Mouse (Mus musculus) kidney, embryonic 16.5 days (tissue): ENCODE results near the gene Aff3. TPM values are rescaled to one million over a fixed set of nuclear protein-coding genes. Genes with fewer than 3 reads are reported as not detected.
A peak's percentile ranks its signal among the peaks of the same experiment; 100 is the strongest.

ENCODE experiments used
- ATAC-seq: fragments of 200-750 bp; cut with Nextera tagmentation; 2 replicates; pipeline ENCODE4 v1.8.0; 2017; ENCODE audit warnings: moderate TSS enrichment; ENCODE audit not compliant: low FRiP score, low TSS enrichment
- H3K27ac ChIP-seq: fragments of 300-500 bp; sonication (generic); 2 replicates; pipeline ENCODE4 v1.5.1; 2014; ENCODE audit warnings: low read length
- H3K27me3 ChIP-seq: fragments of 300-500 bp; sonication (generic); 2 replicates; pipeline ENCODE4 v1.6.1; 2014; ENCODE audit warnings: low read length, control low read depth, mixed read lengths; ENCODE audit not compliant: insufficient read depth
- H3K36me3 ChIP-seq: fragments of 300-500 bp; sonication (generic); 2 replicates; pipeline ENCODE4 v1.6.1; 2014; ENCODE audit warnings: low read length, control low read depth, mixed read lengths; ENCODE audit not compliant: insufficient read depth
- H3K4me1 ChIP-seq: fragments of 300-500 bp; sonication (generic); 2 replicates; pipeline ENCODE4 v1.6.1; 2014; ENCODE audit warnings: low read length, control low read depth, mixed read lengths; ENCODE audit not compliant: insufficient read depth
- H3K4me2 ChIP-seq: fragments of 300-500 bp; sonication (generic); replicated peaks from 2 replicates; pipeline ENCODE4 v1.6.1; 2014; ENCODE audit warnings: low read depth, low read length
- H3K4me3 ChIP-seq: fragments of 300-500 bp; sonication (generic); 2 replicates; pipeline ENCODE4 v1.5.1; 2014; ENCODE audit warnings: mild to moderate bottlenecking, low read length
- H3K9ac ChIP-seq: fragments of 300-500 bp; sonication (generic); replicated peaks from 2 replicates; pipeline ENCODE4 v1.6.1; 2014; ENCODE audit warnings: low read length
- H3K9me3 ChIP-seq: fragments of 300-500 bp; sonication (generic); 2 replicates; pipeline ENCODE4 v1.6.1; 2016; ENCODE audit warnings: low read length, control low read depth
- WGBS: fragments of 180-500 bp; shearing (Covaris S2); extraction: QIAGEN DNeasy Blood & Tissue Kit; methylation state at CpG from one replicate; pipeline ENCODE4 v1.1.7; 2014; 5-methylcytosine and 5-hydroxymethylcytosine counted together
- polyA plus RNA-seq: library from polyadenylated mRNA; unstranded; fragments of >200 nt; fragmentation: Nextera tagmentation; extraction: Ambion mirVana; gene quantifications from 2 replicates; pipeline ENCODE4 v1.2.1, GENCODE M21; 2015

The Aff3 gene
- polyA plus RNA-seq, 1 experiment from 2014 or later = 4.0 TPM

DNA sequence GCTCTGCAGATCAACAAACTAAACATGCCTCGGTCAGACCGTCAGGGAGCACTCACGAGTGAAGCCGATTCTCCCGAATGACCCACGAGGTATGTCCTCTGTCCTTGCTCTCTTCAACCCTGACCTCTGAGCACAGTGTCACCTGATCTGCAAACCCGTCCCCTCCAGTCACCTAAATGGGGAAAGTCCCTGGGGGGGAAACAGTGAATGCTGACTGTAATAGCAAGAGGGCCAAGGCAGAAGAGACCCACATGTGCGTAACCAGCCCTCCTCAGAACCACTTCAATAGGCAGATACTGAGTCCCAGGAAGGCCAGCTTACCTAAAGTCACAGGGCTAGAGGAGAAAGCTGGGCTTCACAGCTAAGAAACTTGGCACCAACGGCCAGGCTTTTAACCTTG lies 82.4 kb downstream of the Aff3 start:
- Histone ChIP-seq H3K36me3 (0 out of 2 replicates have a peak, but pooled peaks cover 2% of the 10 kb centered on the region), H3K4me2 (no peak overlapping the region), H3K4me3 (no peak overlapping the region), H3K4me1 (no peaks in the 10 kb centered on the region), H3K9ac (no peak overlapping the region), H3K27ac (no peak overlapping the region), H3K9me3 (no peaks in the 10 kb centered on the region), H3K27me3 (no peaks in the 10 kb centered on the region)
- 70% methylated on average over 9 of the region's 9 CpGs for WGBS
- no peak for ATAC-seq

DNA sequence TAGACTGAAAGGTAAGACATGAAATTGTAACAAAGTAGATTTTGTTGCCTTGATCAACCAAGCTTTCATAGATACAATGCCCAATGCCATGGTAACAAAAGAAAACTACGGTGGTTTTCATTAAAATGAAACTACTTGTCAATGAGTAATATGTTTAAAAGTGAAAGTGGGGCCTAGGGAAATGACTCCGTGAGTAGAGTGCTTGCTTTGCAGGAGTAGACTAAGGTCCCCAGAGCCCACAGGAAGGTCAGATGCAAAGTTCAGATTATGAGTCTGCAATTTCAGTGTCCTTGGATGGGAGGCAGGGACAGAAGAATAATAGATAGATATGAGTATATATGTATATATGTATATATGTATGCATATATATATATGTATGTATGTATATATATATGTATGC lies 84.2 kb downstream of the Aff3 start:
- no peak for ATAC-seq
- no peak overlapping the region for H3K9ac ChIP-seq
- no peaks in the 10 kb centered on the region for H3K4me1 ChIP-seq
- no peak overlapping the region for H3K27ac ChIP-seq
- 62% methylated on average over 2 of the region's 2 CpGs for WGBS
- no peak overlapping the region for H3K4me2 ChIP-seq
- no peak overlapping the region for H3K4me3 ChIP-seq
- no peaks in the 10 kb centered on the region for H3K9me3 ChIP-seq
- no peaks in the 10 kb centered on the region for H3K27me3 ChIP-seq
- H3K36me3 ChIP-seq = no peaks in the 10 kb centered on the region

DNA sequence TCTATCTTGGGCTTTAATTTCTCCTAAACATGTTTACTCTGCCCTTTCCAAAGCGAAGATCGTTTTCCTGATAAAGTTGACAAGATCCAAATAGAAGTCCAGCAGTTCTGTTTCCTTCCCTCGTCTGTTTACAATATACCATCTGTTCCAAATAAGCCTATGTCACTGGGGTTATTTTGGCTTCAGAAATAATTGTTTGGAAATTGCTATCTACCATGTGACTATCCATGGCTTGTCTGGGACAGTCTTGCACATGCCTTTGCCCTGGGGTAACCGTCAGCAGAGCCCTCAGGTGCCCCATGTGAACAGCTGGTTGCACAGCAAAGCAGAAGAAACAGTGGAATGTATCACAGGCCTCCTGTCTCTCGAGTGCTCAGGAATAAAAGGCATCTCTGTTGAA lies 86.4 kb downstream of the Aff3 start:
- ATAC-seq = no peak
- no peak overlapping the region for H3K4me2 ChIP-seq
- WGBS = 66% methylated on average over 5 of the region's 5 CpGs
- no peaks in the 10 kb centered on the region for H3K27me3 ChIP-seq
- H3K9me3 ChIP-seq = no peaks in the 10 kb centered on the region
- no peaks in the 10 kb centered on the region for H3K4me1 ChIP-seq
- H3K4me3 ChIP-seq = no peak overlapping the region
- no peak overlapping the region for H3K9ac ChIP-seq
- H3K27ac ChIP-seq = no peak overlapping the region
- no peaks in the 10 kb centered on the region for H3K36me3 ChIP-seq

DNA sequence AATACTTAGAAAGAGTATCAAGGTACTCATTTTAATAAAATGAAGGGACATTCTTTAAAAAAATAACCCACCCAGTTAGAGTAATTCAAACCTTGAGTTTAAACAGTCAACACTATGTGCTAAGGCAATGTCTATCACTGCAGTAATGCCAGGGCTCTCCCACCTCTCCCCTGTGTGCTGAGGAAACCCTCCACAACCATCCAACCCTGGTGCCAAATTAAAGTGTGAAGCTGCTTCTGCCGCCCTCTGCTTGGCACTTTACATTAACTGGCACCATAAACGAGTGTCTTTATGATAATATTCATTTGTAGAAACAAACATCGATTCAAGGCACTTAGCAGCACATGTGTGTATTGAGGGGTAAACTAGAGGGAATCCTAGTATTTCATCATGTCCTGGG lies 97.0 kb downstream of the Aff3 start:
- H3K4me1 ChIP-seq = peaks cover 36% of the 10 kb centered on the region
- 74% methylated on average over 3 of the region's 3 CpGs for WGBS
- no peaks in the 10 kb centered on the region for H3K9me3 ChIP-seq
- H3K36me3 ChIP-seq = no peaks in the 10 kb centered on the region
- H3K27me3 ChIP-seq = no peaks in the 10 kb centered on the region
- H3K4me2 ChIP-seq = no peak overlapping the region
- ATAC-seq = no peak
- H3K27ac ChIP-seq = no peak overlapping the region
- H3K9ac ChIP-seq = no peak overlapping the region
- no peak overlapping the region for H3K4me3 ChIP-seq

DNA sequence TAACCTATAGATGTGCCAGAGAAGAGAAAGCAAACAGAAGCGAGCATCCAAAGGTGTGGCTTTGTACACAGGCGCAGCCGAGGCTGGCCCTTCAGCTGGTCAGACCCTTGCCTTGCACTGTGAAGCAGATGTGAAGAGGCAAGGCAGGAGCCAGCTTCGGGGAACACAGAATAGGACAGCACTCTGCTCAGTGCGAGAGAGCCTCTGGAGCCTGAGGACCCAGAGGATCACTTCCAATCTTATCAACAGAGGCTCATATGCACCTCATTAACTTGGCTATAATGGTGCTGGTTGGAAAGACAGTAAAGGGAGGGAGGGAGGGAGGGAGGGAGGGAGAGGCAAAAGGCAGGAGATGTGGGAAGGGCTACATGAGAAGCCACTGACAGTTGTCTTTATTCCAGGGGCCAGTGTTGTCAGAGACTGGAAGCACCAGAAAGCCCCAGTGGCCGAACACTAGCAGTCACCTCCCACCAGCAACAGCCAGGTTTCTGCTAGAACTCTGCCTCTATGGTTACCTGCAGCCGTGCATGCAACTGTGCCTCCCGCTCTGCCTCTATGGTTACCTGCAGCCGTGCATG lies 98.6 kb downstream of the Aff3 start:
- Histone ChIP-seq H3K4me1 (peaks cover 32% of the 10 kb centered on the region), H3K4me2 (peak overlapping the region; percentile 19), H3K4me3 (no peak overlapping the region), H3K27ac (no peak overlapping the region), H3K36me3 (no peaks in the 10 kb centered on the region), H3K9ac (no peak overlapping the region), H3K9me3 (no peaks in the 10 kb centered on the region), H3K27me3 (no peaks in the 10 kb centered on the region)
- ATAC-seq = no peak
- 39% methylated on average over 9 of the region's 9 CpGs for WGBS

DNA sequence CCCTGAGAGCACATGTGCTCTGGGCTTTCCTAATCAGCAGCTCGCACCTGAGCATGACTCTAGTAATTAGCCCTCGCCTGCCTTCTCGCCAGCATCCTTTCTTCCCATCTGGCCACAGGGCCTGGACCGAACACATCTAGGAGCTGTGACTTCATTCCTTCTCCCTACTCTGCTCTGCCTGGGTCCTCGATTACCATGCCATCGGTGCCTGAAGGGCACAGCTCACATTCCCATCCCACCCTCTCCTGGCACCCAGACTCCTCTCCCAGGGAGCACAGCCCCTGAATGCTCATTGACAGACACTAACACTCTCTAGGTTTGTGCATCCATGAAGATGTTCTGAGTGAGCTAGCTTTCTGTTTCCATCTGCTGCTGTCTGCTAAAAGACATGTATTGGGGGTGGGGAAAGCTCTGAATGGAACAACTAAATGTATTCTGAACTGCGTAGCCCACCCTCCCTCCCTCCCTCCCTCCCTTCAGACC lies 99.4 kb downstream of the Aff3 start:
- H3K36me3 ChIP-seq = no peaks in the 10 kb centered on the region
- H3K4me3 ChIP-seq = no peak overlapping the region
- ATAC-seq = no peak
- WGBS = 51% methylated on average over 7 of the region's 7 CpGs
- no peak overlapping the region for H3K4me2 ChIP-seq
- H3K9ac ChIP-seq = no peak overlapping the region
- H3K27me3 ChIP-seq = no peaks in the 10 kb centered on the region
- H3K4me1 ChIP-seq = peaks cover 32% of the 10 kb centered on the region
- H3K9me3 ChIP-seq = no peaks in the 10 kb centered on the region
- no peak overlapping the region for H3K27ac ChIP-seq

DNA sequence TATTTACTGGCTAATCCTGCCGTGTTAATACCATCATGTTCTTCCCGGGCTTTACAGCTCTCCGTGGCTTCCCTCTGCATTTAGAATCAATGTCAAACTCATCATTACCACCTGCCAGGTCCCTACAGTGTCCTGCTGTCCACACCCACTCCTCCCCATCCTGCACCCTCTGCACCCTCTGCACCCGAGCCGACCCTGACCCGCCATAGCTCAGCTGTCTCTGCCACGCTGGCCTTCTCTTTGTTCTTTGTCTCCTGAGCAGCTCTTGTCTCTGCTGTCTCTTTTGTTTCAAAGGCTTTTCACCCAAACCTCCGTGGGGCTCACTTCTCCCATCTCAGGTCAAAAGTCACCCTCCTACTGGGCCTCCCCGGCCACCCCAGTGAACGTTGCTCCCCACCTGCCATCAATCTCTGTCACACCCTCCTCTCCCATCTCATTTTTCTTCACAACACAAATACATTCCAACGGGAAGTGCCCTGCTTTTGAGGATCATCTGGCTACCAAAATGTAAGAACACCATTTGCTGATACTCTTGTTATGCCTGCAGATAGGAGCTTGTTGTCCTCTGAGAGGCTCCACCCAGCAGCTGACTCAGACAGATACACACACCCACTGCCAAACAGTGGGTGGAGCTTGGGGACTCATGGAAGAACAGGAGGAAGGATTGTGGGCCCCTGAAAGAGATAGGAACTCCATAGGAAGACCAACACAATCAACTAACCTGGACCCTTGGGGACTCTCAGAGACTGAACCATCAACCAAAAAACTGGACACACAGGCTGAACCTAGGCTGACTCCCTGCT lies 102.2 kb downstream of the Aff3 start:
- Histone ChIP-seq H3K27me3 (no peaks in the 10 kb centered on the region), H3K9ac (no peak overlapping the region), H3K9me3 (no peaks in the 10 kb centered on the region), H3K4me3 (no peak overlapping the region), H3K4me1 (peaks cover 32% of the 10 kb centered on the region), H3K36me3 (no peaks in the 10 kb centered on the region), H3K4me2 (no peak overlapping the region), H3K27ac (0 out of 2 replicates have a peak overlapping the region, but pooled peaks have one; percentile 7)
- 0 out of 2 replicates have a peak, but pooled peaks have one; percentile 44 for ATAC-seq
- WGBS = 15% methylated on average over 11 of the region's 11 CpGs

DNA sequence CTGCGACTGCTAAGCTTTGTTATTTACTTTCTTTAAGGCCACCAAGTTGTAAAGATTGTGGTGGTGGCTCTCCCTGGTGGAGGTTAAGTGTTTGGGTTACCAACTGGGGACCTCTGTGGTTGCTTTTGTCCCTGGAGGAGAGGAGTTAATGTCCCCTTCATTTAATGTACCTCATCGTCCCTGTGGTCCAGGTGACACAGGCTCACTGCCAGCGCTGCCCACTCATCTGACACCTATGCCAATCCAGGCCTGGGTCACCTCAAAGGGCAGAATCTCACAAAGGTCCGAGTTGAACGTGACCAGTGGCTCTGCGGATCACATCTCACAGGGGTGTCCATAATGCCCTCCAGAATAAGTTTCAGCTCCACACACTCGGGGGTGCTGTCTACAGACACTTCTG lies 103.4 kb downstream of the Aff3 start:
- no peaks in the 10 kb centered on the region for H3K36me3 ChIP-seq

DNA sequence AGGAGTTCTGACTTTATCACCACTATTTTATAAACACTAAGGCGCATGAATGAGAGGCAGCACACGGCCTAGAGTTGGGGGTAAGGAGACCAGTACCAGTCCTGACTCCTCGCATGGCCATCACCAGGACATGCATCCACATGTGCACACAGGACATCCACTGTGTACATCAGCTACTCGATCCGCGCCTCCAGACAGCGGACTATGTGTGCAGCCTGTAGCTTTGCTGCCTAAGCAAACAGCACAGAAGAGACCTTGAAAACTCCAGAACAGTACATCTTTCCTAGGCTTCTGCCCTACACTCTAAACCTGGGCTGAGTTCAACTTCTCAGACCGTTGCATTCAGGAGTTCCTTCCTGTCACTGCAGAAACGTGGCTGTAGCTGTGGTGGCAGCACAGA lies 104.1 kb downstream of the Aff3 start:
- Histone ChIP-seq H3K4me3 (no peak overlapping the region), H3K36me3 (no peaks in the 10 kb centered on the region), H3K9ac (no peak overlapping the region), H3K4me2 (no peak overlapping the region), H3K4me1 (peaks cover 18% of the 10 kb centered on the region), H3K27me3 (no peaks in the 10 kb centered on the region), H3K9me3 (no peaks in the 10 kb centered on the region), H3K27ac (no peak overlapping the region)
- no peak for ATAC-seq
- 72% methylated on average over 9 of the region's 9 CpGs for WGBS

More for the DNA sequence above, 103.4 kb downstream of the Aff3 start:
- 53% methylated on average over 7 of the region's 7 CpGs for WGBS
- Histone ChIP-seq H3K4me2 (no peak overlapping the region), H3K9me3 (no peaks in the 10 kb centered on the region), H3K4me3 (no peak overlapping the region), H3K27me3 (no peaks in the 10 kb centered on the region), H3K9ac (no peak overlapping the region), H3K4me1 (peaks cover 25% of the 10 kb centered on the region), H3K27ac (no peak overlapping the region)
- no peak for ATAC-seq

DNA sequence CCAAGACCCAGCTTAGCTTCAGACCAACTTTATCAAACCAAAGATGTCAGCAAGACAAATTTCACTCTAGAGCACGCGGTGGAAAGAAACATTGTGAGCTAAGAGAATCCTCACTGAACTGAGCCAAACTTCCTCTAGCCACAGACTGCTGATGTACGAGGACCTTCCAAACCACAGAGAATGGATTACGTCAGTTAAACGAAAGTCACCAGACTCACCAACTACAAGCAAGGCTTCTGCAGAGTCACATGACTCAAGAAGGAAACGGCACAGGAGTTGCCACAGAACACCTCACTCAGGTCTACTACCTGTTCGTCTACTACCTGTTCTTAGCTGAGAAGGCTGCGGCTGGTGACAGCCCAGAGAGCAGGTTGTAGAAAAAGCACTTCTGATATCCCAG lies 107.1 kb downstream of the Aff3 start:
- WGBS = 85% methylated on average over 8 of the region's 8 CpGs
- no peak overlapping the region for H3K27ac ChIP-seq
- no peaks in the 10 kb centered on the region for H3K36me3 ChIP-seq
- no peaks in the 10 kb centered on the region for H3K9me3 ChIP-seq
- no peak for ATAC-seq
- H3K9ac ChIP-seq = no peak overlapping the region
- peaks cover 11% of the 10 kb centered on the region for H3K4me1 ChIP-seq
- no peak overlapping the region for H3K4me3 ChIP-seq
- no peaks in the 10 kb centered on the region for H3K27me3 ChIP-seq
- no peak overlapping the region for H3K4me2 ChIP-seq
